Mouse (Mus musculus) kidney, adult 11 months (tissue): ENCODE measurements around the gene Vwa8.

ENCODE experiments used
- DNase-seq: peaks from one replicate; pipeline ENCODE4 v3.0.0; 2022

Gene Vwa8

DNA sequence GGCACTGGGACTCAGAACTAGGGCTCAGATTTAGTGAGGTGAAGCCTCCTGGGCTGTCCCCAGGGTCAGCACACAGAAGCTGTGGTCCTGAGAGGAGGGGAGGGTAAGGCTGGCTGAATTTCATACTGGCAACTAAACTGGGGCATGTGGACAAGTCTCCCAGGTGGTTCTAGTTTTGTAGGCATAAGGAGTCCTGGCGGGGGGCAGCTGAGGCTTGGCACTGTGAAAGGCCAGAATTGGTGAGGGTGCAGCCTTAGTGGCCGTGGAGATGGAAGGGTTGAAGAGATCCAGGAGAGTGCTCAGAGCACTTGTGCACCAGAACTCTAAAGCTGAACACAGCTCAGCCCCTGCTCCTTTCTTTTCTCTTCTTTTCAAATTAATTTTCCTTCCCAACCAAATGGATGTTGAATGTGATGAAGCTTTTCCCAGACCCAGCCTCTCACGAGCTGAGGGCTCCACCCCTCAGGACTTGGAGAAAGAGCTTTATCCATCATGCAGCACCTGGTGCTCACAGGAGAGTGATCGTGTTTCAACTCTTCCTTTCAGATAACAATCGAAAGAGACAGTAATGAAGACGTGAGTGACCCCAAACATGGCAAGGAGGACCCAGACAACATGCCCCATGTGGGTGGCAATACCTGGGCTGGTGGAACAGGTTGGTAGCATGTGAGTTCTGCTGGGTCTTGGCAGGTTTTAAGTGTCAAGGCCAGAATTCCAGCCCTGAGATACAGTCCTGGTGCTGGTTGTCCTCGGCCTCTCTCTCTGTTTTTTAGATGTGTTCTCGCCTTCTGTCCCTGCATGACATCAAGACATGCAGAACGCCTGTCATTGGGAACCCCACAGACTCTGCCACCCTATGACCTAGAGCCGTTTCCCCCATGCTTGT, 307.9 kb downstream of the Vwa8 start:
- no peak for DNase-seq

DNA sequence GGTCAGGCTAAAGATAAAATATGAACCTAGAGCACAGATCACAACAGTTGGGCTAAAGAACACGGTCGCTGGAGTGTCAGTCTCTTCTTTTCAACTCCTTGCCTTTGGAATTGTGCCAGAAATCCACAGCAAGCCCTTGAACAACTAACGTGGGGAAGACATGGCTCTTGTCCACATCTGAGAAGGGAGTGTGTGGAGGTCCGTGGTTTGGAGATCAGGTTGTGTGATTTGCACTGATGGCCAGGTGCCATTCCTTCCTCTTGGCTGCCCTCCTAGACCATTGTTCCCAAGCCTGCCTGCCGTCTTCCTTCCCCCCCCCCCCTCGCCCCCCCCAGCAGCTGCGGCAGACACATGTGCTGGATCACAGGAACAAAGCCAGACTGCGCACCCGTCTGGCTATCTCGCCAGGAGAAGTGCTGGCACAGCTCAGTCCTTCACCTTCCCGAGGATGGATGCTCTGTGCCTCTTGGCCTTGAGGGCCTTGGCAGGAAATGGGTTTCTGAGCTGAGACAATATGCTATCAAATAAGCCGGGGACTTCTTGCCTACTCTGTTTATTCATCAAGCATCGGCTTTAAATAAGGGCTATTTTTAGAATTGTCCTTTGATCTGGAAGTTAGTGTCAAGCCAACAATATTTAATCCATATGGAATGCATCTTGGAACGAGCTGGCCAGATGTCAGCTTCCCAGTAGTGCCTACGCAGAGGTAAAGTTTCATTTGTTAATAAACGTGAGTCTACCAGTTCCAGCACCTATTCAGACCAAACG, 308.8 kb downstream of the Vwa8 start:
- peak; percentile 70 for DNase-seq

DNA sequence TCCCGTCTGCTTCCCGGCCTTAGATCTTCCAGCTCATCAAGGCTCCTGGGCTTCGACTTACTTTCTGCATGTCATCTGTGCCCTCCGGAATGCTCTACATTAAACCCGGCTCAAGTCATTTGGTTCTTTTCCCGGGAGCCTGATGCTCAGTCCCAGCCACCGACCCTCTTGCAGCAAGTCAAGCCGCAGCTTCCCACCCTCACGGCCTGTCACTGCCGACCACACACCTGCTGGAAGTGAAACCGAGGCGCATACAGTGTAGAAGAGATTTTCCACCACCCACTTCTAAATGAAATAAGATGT, 309.3 kb downstream of the Vwa8 start:
- DNase-seq = no peak

DNA sequence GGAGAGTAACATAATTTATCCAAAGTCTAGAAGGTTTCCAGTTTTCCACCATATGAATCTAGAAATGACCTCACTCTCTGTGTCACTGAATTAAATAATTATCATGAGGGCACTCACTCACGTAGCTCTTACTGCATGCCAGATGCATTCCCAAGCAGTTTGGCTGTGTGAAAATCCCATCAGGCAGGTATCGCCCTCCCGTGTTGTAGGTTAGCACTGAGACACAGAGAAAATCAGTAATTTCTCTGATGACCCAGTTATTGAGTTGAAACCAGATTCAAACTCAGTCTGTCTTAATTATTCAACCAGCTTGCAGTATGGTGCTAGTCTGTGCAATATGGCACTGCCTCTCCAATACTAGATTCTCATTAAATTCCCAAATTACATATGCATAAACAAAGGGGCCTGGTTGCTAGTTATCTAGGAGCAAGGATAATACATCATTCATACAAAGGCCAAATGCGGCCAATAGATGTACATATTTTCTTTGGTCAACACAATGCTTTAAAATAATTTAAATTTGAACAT, 309.9 kb downstream of the Vwa8 start:
- no peak for DNase-seq

DNA sequence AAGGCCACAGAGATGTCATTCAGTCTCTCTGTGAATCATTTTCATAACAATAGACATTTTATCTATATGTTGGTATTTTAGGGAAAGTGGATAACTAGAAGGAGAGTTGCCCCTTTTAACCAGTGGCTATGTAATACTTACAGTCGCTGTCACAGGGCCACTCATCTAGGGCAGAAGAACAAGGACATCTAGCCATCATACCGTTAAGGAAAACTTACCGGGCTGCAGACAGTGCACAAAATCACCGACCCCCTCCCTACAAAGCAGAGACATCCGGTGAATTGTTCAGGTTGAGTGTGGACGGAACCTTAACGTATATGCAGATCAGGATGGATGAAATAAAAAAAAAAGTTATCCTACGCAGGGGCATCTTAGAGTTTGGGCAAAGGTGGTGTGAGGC, 310.6 kb downstream of the Vwa8 start:
- no peak for DNase-seq

DNA sequence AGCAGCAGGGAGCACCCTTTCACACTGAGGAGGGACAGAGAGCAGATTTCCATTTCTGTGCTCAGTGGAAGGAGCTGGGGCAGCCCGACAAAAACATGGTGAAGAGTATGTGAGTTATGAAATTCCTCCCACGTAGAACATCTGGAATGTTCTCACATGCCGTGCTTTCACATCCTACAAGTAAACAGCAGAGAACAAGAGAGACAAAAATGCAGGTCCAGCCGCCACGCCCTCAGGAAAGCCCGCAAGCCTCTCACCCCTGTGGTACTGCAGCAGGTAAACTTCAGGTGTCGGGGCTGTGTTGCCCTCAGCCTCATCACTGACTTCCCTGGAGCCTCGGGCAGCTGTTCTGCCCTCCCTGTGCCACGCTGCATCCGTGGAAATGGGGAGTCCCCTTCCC, 311.6 kb downstream of the Vwa8 start:
- no peak for DNase-seq

DNA sequence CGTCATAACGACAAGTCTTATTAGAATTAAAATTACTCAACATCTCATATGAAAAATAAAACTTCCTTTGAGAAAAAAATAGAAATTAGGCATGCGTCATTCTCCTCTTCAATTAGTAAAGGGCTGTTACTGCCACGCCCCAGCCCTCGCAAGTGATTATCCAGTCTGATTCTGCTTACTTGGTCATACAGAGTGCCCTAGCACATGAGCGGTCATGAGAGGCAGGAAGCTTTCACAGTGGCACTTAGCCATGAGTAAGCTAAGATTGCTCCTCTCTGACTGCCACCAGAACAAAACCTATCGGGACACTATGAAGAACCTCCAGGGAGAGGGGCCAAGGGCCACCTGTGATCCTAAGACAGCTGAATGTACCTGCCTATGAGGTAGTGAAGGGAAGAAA, 312.1 kb downstream of the Vwa8 start:
- no peak for DNase-seq

DNA sequence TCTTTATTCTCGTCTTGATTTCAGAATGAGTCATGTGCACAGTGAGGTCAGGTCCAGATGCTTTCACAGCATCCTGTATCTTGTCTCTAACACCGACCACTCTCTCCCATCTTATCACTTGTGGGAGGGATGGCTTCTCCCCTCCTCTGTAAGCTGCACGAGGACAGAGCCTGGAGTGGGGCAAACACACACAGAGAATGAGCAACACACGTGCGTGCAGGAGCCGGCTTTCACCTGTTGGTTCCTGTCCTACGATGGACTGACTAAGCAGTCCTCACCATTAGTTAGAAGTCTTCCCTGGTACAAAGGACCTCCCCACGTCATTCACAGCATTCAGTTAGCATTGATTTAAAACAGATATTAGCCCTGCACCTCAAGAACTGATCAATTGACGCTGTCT, 312.9 kb downstream of the Vwa8 start:
- DNase-seq = no peak

DNA sequence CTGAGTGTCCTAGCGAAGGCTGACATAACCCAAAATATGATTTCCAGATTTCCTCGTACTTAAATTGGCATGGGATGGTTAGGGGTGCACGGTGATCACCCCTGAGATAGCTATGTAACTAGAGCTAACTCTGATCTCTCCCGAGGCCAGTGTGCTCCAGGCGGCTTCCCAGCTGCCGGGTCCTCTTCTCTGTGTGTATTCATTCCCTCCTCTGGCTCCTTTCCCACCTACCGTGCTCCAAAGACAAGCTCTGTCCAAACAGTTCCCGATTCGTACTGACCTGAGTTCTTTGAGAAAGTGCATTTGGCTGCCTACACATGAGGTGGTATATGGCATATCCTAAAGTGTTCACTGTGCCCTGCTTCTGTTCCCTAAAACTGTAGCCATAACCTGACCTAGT, 313.8 kb downstream of the Vwa8 start:
- no peak for DNase-seq

DNA sequence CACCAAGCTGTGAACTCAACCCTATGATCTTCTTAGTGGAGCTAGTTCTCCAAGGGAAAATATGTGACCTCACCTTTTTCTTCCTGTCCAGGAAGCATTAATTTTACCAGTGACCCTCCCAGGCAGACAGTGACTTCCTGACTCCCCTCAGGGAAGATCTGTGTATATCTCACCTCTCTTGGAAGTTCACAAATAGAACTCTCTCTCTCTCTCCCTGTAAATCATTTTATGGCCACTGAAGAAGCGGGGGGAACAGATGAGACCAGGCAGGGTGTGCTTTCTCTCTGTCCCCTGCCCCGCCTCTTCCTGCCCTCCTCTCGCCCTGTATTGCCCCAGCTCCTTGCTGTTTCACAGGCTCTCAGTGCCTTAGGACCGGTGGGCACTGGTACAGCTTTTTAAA, 315.5 kb downstream of the Vwa8 start:
- peak; percentile 67 for DNase-seq

DNA sequence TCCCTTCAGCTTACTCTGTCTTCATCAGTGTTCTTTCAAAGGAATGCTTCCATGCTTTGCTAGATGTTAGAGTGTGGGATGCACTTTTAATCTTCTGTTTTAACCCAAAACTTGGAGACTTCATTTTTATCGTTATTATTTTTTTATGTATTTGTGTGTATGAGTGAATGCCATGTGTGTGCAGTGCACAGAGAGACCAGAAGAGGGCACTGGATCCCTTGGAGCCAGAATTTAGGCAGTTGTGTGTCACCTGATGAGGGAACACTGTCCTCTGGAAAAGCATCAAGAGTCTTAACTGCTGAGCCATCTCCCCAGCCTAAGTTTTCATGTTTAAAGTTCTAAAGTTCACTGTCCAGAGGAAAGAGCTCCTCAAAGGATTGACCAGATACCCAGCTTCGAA, 316.1 kb downstream of the Vwa8 start:
- no peak for DNase-seq

DNA sequence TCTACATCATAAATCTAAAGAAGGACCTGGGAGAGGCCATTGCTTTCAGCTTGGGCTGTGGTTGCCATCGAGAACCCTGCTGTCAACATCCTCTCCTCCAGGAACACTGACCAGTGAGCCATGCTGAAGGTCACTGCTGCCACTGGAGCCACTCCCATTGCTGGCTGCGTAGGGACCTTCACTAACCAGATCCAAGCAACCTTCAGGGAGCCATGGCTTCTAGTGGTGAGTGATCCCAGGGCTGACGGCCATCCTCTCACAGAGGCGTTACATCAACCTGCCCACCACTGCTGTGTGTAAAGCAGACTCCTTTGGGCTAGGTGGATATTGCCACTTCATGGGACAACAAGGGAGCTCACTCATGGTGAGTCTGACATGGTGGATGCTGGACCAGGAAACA, 325.7 kb downstream of the Vwa8 start:
- DNase-seq = no peak

DNA sequence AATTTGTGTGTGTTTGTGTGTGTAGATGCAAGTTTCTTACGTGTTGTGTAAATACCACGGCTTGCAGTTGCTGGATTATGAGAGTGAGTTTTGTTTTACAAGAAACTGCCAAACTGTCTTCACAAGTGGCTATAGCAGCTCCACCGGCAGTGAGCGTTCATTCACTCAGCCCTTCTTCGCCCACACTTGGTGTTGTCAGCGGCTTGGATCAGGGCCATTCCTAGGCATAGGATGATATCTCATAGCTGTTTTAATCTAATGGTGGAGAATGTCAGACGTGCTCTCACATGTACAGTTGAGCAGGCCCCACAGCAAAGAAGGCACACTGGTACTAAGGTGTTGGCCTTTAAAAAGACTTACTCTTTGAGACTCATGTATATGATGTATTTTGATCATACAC, 328.9 kb downstream of the Vwa8 start:
- no peak for DNase-seq

DNA sequence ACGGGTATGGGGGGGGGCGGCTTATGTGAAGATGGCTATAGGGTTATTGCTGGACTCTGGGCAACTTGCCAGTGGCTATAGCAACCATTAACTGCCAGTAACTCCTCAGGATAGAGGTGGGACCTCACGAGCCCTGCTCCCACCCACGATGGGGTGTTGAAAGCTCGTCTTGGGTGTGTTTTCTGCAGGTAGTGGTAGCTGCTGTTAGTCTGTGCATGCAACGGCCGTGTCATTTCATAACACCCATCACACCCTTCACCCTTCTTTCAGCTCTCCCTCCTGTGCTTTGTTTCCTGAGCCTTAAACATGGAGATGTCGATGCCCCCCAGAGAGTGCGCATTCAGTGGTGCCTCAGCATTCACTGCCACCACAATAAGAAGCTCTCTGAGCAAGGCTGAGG, 329.4 kb downstream of the Vwa8 start:
- no peak for DNase-seq

DNA sequence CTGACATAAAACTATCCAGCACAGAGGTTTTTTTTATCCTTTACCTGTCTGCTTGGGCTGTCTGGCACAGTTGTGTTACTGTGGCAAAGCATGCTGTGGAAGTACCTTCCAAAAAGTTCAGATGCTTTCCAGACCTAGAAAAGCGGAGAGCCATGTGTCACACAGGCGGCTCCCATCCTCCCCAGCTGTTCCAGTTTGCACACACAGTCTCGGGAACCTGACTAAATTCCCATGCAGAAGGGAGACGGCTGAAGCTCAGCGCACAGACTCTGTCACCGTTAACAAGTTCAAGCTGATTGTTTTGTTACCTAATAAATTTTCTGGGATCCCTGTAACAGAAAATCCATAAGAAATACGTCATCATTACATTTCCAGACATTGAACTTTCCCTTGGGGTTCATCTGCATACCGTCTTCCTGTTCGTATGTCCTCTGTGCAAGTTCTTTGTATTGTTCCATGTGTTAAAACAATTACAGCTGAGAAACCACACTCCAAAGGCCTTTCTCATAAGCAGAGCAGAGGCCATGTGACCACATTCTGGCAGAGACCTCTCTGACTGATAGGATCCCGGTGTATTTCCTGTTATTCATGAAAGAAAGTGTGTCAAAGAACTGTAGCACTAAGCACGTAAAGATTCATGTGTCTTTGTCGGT, 331.4 kb downstream of the Vwa8 start:
- DNase-seq = no peak

DNA sequence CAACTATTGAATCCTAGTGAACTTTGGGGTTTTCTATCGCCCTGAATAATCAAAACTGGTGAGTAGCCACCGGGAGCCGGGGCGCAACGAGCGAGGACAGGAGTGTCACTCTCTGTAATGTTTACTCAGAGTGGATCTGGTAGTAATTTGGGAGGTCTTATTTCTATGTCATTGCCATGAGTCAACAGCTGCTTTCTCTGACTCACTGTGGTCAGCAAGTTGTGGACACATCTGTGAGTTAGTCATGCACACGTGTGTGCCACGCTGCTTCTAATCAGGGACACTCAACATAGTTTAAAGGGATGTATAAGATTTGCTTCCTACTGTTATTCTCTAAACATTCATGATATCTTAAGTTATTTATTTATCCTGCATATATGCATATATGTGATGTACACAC, 332.9 kb downstream of the Vwa8 start:
- no peak for DNase-seq

DNA sequence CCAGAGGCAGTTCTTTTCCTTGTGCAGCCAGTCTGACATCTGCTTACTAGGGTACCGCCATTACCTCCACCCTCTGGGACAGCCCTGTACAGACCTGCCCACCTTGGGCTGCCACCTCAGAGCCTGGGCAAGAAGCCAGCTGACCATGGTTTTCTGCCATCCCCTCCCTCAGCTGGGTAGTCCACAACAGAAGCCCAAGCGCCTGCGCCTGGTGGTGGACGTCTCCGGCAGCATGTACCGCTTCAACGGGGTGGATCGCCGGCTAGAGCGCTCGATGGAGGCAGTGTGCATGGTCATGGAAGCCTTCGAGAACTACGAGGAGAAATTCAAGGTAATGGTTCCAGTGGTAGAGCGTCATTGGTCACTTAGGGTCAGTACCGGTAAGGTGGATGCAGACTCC, 333.9 kb downstream of the Vwa8 start:
- no peak for DNase-seq

DNA sequence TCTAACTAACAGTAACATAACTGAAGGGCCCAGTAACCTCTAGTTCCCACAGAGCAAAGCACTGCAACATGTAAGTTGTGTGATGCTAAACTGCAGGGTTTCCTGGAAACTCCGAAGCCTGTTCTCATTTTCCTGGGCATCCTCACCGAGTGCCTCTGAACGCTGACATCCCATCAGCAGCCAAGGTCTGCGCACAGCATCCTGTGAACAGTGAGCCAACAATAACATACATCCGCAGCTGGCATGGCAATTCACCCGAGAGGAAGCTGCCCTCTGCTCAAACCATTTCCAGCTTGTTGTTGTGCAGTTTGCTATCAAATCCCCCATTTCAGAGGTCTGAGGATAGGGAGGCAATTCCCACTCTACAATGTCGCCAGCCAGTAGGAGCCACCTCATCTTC, 334.4 kb downstream of the Vwa8 start:
- peak; percentile 14 for DNase-seq

DNA sequence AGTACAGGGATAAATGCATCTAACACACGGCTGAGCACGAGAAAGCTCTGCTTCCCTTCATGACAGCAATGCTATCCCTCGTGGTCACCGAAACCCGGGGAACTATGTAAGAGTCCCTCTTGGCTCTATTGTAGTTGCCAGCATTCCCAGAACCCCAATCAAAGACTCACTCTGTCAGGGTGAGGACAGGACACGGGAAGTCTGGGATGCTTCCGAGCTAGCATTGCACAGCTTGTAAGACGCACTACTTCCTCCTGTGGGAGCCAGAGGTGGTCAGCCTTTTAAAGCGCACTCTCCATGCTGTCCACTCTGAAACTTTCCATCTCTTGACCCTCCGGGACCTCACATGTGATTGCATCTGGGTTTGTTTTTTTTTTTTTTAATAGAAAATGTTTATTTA, 335.2 kb downstream of the Vwa8 start:
- DNase-seq = peak; percentile 45

DNA sequence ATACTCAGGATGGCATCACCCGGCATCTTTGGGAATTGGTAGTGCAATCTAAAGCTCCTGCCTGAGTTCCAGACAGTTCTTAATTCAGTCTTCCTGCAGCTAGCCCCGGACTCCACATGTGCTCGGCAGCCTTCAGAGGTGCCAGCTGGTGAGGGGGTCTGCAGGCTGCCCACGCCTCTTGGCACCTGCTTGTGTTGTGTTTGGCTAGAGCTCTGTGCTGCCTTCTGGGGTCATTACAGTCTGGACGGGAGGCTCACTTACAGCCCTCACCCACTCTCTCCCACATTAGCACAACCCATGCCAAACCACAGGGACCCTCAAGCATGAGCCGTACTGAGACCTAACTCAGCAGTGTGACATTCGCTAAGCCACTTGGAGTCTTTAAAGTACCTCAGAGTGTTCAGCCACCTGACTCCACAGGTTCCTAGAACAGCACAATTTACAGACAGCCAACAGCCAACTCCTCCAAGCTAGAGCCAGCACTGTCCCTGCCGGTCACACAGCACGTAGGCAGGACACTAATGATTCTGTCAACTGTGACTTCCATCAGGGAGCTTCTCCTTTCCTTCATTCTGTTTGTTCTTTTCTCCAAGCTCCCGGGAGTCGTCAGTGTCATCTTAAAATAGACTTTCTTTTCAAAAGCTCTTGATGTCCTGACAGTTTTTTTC, 336.3 kb downstream of the Vwa8 start:
- no peak for DNase-seq

DNA sequence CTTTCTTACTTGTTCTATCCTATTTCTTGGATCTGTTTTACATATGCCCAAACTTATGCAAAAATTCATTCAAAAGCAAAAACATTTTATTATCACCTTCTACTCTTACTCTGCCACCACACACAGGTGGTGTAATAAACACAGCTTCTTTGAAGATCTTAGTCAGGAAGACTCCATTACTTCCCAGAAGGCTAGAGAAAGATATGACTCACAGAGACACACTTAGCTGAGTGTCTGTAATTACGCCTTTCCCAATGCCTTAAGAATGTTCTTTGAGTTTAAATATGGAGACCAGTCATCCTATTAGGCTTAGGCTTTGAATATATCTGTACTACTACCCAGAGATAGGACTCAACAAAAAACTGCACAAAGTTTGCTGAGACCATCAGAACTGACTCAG, 338.1 kb downstream of the Vwa8 start:
- no peak for DNase-seq

DNA sequence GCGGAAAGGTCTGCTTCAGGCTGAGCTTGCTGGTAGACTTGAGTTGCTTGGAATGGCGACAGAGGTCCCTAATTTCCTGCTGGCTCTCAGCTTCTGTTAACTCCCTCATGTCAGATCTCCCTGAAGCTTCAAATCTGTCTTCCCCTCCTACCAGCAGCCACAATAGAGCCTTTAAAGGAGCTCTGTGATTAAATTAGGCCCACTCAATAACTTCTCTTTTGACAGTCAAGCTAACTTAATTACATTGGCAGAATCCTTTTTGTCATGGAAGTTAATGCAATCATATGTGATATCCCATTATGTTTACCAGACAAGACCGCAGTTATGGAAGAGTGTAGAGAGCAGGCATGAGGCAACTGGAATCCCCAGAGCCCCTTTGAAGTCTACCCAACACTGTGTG, 347.9 kb downstream of the Vwa8 start:
- no peak for DNase-seq

DNA sequence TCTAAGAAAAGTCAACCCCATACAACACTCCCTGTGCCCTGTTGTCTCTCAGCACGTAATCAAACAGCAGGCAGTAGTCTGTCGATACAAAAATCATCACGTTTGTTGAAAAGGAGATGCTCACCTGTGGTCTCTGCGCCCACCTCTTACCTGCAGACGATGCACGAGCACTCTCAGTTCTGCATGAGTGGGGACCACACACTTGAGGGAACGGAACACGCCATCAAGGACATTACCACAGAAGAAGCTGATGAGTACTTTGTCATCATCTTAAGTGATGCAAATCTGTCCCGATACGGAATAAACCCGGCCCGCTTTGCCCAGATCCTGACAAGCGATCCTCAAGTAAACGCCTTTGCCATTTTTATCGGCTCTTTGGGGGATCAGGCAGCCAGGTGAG, 349.2 kb downstream of the Vwa8 start:
- DNase-seq = no peak
